Mouse (Mus musculus): ENCODE data around the gene Gm6793. TPM values are rescaled to one million over a fixed set of nuclear protein-coding genes. Genes with fewer than 3 reads are reported as not detected.

Gene Gm6793
- 1 to 10 TPM in 1 of 2 experiments, under 1 TPM in 1; 0.33 to 1.4 TPM for polyA plus RNA-seq (2017; shearing (Covaris generic))

DNA sequence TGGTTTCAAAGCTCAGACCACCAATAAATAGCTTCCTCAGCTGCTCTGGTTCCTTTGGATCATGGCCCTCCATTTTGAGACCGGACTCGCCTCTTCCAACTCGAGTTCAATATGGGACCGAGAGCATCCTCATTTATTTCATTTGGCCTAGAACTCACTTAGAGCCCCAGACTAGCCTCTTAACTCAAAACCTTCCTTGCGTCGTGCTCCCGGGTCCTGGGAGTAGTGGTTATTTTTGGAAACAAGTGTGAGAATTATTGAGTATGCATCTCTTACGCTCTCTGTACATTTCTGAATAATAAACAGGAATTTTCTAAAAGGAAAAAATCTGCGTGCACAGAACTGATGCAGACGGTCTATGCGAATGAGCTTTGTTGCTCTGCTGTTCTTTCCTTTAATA lies at the start of gene Gm6793:
Gene Gm6793 (minus strand): TSS at position 101 of the 400 bp plus-strand sequence.
- ATAC-seq, result no peak

GRCm38 (mm10) chr8:112061372-112061771 lies 46.5 kb upstream of the Gm6793 start:
- ATAC-seq, result peak; percentile 43

DNA sequence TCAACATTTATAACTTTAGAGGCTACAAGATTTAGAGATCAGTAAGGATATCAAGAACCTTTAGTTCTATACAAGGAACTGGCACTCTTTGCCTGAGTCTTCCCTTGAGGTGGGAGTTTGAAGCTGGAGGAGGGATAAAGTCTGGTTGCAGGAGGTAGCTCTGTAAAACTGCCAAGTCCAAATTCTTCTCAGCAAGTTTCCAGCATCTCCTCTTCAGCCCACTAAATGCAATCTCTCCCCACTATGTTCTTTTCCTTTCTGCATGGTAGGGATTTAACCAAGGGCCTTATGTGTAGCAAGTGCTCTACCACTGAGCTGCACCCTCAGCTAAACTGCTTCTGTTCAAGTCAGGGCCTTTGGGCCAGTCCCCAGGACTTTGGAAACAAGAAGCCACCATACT lies 39.6 kb upstream of the Gm6793 start:
- ATAC-seq, result no peak

DNA sequence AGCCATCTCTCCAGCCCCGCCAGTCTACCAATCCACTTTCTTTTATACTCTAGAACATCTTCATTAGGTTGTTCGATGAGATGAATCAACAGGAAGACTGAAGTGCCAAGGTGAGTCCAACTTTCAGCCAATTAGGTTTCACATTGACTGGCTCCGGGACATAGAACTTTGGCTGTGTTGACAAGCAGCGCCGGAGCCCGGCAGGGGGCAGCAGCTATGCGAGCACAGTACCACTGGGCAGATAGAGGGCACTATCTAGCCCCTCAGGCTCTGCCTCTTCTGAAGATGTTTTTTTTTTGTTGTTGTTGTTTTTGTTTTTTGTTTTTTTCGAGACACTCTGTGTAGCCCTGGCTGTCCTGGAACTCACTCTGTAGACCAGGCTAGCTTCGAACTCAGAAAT lies 36.7 kb upstream of the Gm6793 start:
- ATAC-seq, result no peak

- no peak for ATAC-seq
These were observed 35.1 kb upstream of the Gm6793 start for GRCm38 (mm10) chr8:112049984-112050383.

DNA sequence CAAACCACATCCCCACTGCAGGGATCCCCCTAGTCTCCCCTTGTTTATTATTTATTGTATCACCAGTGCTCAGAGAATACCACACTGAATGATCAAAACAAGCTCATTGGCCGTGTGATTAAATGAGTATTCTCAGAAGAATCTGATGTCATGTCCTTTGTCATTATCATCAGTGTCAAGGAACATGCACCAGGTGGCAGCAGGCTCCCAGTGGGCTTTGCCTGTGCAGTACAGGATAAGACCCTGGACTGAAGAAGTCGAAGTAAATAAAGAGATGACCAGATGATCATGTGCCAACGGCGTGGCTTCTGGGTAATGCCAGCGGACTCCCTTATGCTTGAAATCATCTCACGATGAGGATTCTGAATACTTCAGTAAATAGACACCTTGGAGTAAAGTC lies 33.5 kb upstream of the Gm6793 start:
- ATAC-seq, result no peak

GRCm38 (mm10) chr8:112045896-112046295 lies 31.1 kb upstream of the Gm6793 start:
- peak; percentile 75 for ATAC-seq

DNA sequence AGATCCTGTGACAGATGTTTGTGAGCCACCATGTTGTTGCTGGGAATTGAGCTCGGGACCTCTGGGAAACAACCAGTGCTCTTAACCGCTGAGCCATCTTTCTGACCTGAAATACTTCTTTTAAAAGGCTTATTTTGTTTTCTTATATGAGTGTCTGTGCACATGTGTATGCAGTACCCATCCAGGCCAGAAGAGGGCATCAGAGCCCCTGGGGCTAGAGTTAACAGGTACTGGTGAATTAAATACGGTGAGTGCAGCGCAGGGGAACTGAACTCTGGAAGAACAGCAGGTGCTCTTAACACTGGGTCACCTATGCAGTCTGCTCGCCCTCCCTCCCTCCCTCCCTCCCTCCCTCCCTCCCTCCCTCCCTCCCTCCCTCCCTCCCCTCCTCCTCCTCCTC lies 30.3 kb upstream of the Gm6793 start:
- no peak for ATAC-seq

GRCm38 (mm10) chr8:112037521-112037920 lies 22.7 kb upstream of the Gm6793 start:
- no peak for ATAC-seq

DNA sequence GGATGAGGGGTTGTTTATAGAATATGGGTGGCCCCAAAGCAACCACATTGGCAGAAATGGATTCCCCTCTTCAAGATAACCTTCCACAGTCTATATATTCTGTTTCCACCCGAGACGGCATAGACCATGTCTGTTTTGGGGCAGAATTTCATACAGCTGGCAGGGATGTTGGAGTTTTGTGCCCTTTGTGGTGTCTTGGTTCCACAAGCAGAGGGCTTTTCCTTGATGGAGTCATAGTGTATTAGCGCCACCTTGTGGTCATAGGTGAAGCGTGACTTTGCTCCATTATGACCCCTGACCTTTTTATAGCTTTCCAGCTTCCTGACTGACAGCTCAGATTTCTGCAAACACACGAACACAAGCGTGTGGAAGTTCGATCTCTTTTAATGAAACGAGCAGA lies 19.8 kb upstream of the Gm6793 start:
- peak; percentile 90 for ATAC-seq

GRCm38 (mm10) chr8:112033071-112033470 lies 18.2 kb upstream of the Gm6793 start:
- no peak for ATAC-seq

DNA sequence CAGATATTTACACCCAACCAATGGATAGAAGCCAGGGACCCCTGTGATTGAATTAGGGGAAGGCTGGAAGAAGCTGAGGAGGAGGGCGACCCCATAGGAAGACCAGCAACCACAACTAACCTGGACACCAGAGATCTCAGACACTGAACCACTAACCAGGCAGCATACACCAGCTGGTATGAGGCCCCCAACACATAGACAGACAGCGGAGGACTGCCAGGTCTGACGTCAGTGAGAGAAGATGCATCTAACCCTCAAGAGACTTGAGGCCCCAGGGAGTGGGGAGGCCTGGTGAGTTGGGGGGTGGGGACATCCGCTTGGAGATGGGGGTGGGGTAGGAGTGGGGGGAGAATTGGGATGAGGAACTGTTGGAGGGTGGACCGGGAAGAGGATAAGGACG lies 15.8 kb upstream of the Gm6793 start:
- no peak for ATAC-seq

DNA sequence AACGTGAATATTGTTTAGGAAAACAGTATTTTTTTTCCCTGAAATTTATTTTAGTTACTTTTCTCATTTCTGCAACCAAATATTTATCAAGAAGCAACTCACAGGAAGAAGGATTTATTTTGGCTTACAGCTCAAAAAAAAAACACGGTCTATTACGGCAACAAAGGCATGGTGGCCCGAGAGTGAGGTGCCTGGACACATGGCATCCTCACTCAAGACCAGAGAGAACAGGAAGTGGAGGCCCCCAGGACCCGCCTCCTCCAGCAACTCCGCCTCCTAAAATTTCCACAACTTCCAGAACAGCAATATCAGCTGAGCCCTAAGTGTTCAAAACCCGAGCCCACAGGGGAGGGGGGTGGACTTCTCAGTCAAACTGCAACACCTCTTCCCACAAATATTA lies 14.6 kb upstream of the Gm6793 start:
- no peak for ATAC-seq

GRCm38 (mm10) chr8:112011816-112012242 lies 3.0 kb downstream of the Gm6793 start:
- ATAC-seq, result peak; percentile 27

DNA sequence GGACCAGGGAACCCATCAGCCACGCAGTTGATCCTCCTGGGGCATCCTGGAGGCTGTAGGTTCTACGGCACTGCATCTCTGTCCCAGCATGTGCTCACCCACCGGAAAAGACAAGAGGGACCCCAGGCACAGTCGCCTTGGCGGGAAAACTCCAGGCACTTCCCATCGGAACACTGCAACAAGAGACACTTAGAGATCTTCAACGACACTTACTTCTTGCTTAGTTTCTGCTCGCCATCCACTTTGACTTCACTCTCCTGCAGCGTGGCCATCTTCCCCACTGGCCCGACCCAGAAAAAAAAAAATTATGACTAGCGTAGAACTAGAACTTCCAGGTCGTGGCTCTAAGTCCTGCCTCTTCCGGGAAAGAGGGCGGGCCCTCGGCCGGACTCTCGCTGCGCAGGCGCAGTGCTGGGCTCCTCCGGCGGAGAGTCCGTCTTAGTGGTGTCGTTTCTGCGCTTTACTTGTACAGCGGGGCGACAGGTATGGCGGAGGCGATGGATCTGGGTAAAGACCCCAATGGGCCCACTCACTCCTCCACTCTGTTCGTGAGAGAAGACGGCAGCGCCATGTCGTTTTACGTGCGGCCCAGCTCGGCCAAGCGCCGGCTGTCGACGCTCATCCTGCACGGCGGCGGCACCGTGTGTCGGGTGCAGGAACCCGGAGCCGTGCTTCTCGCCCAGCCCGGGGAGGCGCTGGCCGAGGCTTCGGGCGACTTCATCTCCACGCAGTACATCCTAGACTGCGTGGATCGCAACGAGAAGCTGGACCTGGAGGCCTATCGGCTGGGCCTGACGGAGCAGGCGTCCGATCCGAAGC lies 3.6 kb downstream of the Gm6793 start, which contains the start of the genes Kars and Terf2ip:
Gene Kars (minus strand): TSS at position 327 of the 819 bp plus-strand sequence.
Gene Terf2ip (plus strand): TSS at position 402 of the 819 bp plus-strand sequence.
- peak; percentile 89 for ATAC-seq

DNA sequence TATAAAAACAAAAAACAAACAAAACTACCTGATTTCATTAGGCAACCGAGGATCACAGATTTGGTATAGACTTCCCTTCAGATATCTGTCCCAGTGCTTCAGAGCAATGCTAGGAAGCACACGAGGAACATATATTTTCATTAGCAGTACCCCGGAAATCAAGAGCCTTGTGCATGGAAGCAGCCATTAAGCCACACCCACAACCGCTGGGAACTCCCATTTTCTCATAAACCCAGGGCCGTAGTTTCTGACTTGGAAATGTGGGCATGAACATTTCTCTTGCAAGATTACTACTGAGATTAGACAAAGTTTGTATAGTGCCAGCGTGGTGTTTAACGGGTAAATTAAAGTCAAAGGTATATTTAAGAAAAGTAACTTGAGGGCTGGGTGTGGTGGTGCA lies 5.3 kb downstream of the Gm6793 start:
- no peak for ATAC-seq

DNA sequence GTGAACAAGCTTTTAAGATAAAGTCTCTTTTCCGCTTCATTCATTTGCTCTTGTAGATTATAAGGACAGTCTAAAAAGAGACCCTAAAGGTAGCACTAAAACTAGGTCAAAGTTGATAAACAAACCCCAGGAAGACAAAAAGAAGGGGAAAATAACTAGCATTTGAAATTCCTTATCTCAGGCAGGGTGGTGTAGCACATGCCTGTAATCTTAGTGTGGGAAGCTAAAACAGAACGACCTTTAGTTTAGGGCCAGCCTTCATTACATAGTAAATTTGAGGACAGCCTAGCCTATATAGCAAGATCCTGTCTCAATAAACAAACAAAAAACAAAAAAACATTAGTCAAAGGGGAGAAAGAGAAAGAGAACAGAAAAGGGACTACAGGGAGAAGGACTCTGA lies 7.2 kb downstream of the Gm6793 start:
- ATAC-seq, result no peak

DNA sequence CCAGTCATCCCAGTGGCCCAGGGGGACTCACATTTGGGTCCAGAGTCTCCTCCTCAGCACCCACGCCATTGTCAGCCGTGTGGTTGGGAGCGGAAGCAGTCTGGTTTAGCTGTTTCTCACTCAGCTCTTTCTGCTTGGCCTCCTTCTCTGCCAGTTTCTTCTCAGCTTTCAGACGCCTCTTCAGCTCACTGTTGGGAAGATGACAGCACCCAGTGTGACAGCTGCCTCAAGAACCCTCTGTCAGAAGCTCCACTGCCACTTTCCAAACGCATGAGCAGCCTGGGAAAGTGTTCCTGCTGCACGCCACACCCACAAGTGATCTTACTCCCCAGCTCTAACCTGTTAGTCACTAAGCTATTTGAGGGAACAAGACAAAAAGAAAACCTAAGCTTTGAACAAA lies 9.2 kb downstream of the Gm6793 start:
- ATAC-seq, result no peak

DNA sequence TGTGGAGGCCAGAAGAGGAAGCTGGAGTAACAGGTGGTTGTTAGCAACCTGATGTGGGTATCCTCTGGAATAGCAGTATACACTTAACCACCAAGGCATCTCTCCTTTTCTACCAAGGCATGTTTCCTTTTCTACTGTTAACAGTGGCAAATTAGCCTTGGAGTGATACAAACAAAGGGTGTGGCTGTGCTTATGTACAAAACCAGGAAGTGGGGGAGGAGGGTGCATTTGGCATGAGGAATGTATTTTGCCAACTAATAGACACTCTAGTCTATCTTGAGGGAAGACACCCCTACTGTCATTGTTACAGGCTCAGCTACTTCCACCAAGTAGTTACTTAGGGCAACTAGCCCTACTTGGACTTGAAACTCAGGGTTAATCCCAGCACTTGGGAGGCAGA lies 10.1 kb downstream of the Gm6793 start:
- ATAC-seq, result no peak

- no peak for ATAC-seq
These were observed 22.2 kb downstream of the Gm6793 start for GRCm38 (mm10) chr8:111992703-111993039.

GRCm38 (mm10) chr8:111992013-111992702 lies 22.7 kb downstream of the Gm6793 start, which contains the start of gene Adat1:
TSS of gene Adat1 (minus strand) at chr8:111992302.
- peak; percentile 99 for ATAC-seq

GRCm38 (mm10) chr8:111991278-111991677 lies 23.6 kb downstream of the Gm6793 start:
- no peak for ATAC-seq

DNA sequence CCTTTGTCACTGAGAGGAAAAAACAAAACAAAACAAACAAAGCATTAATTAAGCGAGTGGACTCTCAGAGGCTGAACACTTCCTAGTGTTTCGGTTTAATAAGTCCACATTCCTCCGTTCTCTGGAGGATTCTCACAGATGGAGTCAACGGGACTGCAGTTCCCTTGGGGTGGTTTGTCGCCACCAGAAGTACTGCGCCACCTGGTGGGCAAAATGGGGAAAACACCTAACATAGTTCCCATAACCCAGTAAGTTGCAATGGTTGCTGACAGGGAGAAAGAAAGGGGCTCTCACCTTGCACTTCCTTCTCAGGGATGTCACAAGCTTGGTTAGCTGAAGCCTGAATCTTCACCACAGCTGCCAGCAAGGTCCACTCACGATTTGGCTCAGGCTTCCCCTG lies 24.9 kb downstream of the Gm6793 start:
- ATAC-seq, result peak; percentile 48

- no peak for ATAC-seq
These were observed 30.3 kb downstream of the Gm6793 start for GRCm38 (mm10) chr8:111984511-111984910.

All from activated CD4-positive, CD25-positive, alpha-beta regulatory T cell, adult 4 months (primary cell).